Mouse (Mus musculus) bone marrow, adult 2 months (tissue): ENCODE measurements around the gene Cadm2. TPM values are rescaled to one million over a fixed set of nuclear protein-coding genes. Genes with fewer than 3 reads are reported as not detected.

Experiments used
- H3K27ac ChIP-seq: fragments of 200-500 bp; 2 replicates; pipeline ENCODE4 v1.5.1; 2012; ENCODE audit warnings: low read depth, mild to moderate bottlenecking, control low read depth, inconsistent platforms, low read length; ENCODE audit not compliant: control insufficient read depth, poor library complexity, insufficient read depth
- H3K4me1 ChIP-seq: fragments of 200-500 bp; 2 replicates; pipeline ENCODE4 v1.6.1; 2011; ENCODE audit warnings: low read length; ENCODE audit not compliant: control insufficient read depth, insufficient read depth
- H3K4me3 ChIP-seq: fragments of 200-500 bp; replicated peaks from 2 replicates; pipeline ENCODE3; 2011; ENCODE audit warnings: mild to moderate bottlenecking, low read depth, low read length, control low read depth; ENCODE audit not compliant: control insufficient read depth
- CTCF ChIP-seq: fragments of 200-500 bp; IDR thresholded peaks from 2 replicates; pipeline ENCODE4 v1.5.1; 2011; ENCODE audit warnings: low read length, control low read depth; ENCODE audit not compliant: control insufficient read depth, insufficient read depth
- POLR2A ChIP-seq: fragments of 200-500 bp; IDR thresholded peaks from 2 replicates; pipeline ENCODE4 v1.6.1; 2011; ENCODE audit warnings: low read depth, mild to moderate bottlenecking, control low read depth, low read length, borderline replicate concordance; ENCODE audit not compliant: control insufficient read depth
- WGBS: fragments of 180-500 bp; shearing (Covaris S2); methylation state at CpG from one replicate; pipeline ENCODE4 v1.1.7; 2018; 5-methylcytosine and 5-hydroxymethylcytosine counted together
- polyA plus RNA-seq: library from polyadenylated mRNA; stranded (reverse); fragments of >200 nt; gene quantifications from 2 replicates; pipeline ENCODE4 v1.2.4, GENCODE M21; 2011; ENCODE audit warnings: low replicate concordance; ENCODE audit not compliant: missing spikeins, insufficient read depth, insufficient read length

Gene Cadm2
- polyA plus RNA-seq, 1 experiment, result not detected

- Histone ChIP-seq H3K4me3 (no peak overlapping the region), H3K27ac (no peak overlapping the region), H3K4me1 (no peaks in the 10 kb centered on the region)
- TF ChIP-seq POLR2A (no peak), CTCF (no peak)
- 80% methylated on average over 4 of the region's 4 CpGs for WGBS
These were observed 848.8 kb downstream of the Cadm2 start for GRCm38 (mm10) chr16:66771883-66772282.

GRCm38 (mm10) chr16:66769545-66769944 lies 851.2 kb downstream of the Cadm2 start:
- 77% methylated on average over 4 of the region's 4 CpGs for WGBS
- Histone ChIP-seq H3K27ac (no peak overlapping the region), H3K4me1 (no peaks in the 10 kb centered on the region), H3K4me3 (no peak overlapping the region)
- TF ChIP-seq CTCF, result no peak
- no peak for TF ChIP-seq POLR2A

- TF ChIP-seq CTCF (no peak), POLR2A (no peak)
- H3K27ac ChIP-seq, result no peak overlapping the region
- WGBS, result 84% methylated on average over 4 of the region's 4 CpGs
- no peaks in the 10 kb centered on the region for H3K4me1 ChIP-seq
- no peak overlapping the region for H3K4me3 ChIP-seq
These were observed 851.9 kb downstream of the Cadm2 start for GRCm38 (mm10) chr16:66768684-66769389.

GRCm38 (mm10) chr16:66761546-66762473 lies 858.9 kb downstream of the Cadm2 start:
- Histone ChIP-seq H3K4me3 (no peak overlapping the region), H3K27ac (no peak overlapping the region), H3K4me1 (no peaks in the 10 kb centered on the region)
- TF ChIP-seq POLR2A, result no peak
- no peak for TF ChIP-seq CTCF

GRCm38 (mm10) chr16:66748533-66748932 lies 872.2 kb downstream of the Cadm2 start:
- Histone ChIP-seq H3K4me3 (no peak overlapping the region), H3K4me1 (no peaks in the 10 kb centered on the region), H3K27ac (no peak overlapping the region)
- 68% methylated on average over 2 of the region's 2 CpGs for WGBS
- no peak for TF ChIP-seq CTCF
- TF ChIP-seq POLR2A, result no peak

- 70% methylated on average over 3 of the region's 3 CpGs for WGBS
- Histone ChIP-seq H3K4me1 (no peaks in the 10 kb centered on the region), H3K27ac (no peak overlapping the region), H3K4me3 (no peak overlapping the region)
- TF ChIP-seq POLR2A, result no peak
- TF ChIP-seq CTCF, result no peak
These were observed 889.5 kb downstream of the Cadm2 start for GRCm38 (mm10) chr16:66731212-66731611.

GRCm38 (mm10) chr16:66706476-66706875 lies 914.2 kb downstream of the Cadm2 start:
- Histone ChIP-seq H3K4me3 (no peak overlapping the region), H3K4me1 (no peaks in the 10 kb centered on the region), H3K27ac (no peak overlapping the region)
- TF ChIP-seq CTCF, result no peak
- no peak for TF ChIP-seq POLR2A
- 70% methylated on average over 3 of the region's 3 CpGs for WGBS

- no peak for TF ChIP-seq CTCF
- TF ChIP-seq POLR2A, result no peak
- Histone ChIP-seq H3K4me3 (no peak overlapping the region), H3K27ac (no peak overlapping the region), H3K4me1 (no peaks in the 10 kb centered on the region)
These were observed 925.9 kb downstream of the Cadm2 start for GRCm38 (mm10) chr16:66694783-66695182.
